Mouse (Mus musculus): ENCODE measurements around the gene Aire.
A peak's percentile ranks its signal among the peaks of the same experiment; 100 is the strongest.

Aire gene

DNA sequence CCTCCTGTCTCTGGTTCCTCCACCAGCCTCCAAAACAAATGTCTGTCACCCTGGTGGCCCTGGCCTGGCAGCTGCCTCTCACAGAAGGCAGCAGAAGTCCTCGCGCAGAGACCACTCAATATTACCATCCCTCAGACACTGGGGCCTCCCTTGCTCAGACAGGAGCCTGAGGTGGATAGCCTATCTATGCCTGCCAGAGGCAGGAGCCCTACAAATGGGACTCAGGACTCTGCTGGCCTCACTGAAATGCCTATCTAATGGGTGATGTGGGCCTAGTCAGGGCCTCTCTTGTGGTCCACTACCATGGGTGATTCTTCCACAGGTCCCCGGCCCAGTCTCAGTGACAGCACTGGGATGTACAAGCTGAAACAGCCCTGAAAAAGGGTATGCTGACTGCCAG, 35.2 kb downstream of the Aire start:
- no peak for DNase-seq (ENCODE audit: low spot score)

DNA sequence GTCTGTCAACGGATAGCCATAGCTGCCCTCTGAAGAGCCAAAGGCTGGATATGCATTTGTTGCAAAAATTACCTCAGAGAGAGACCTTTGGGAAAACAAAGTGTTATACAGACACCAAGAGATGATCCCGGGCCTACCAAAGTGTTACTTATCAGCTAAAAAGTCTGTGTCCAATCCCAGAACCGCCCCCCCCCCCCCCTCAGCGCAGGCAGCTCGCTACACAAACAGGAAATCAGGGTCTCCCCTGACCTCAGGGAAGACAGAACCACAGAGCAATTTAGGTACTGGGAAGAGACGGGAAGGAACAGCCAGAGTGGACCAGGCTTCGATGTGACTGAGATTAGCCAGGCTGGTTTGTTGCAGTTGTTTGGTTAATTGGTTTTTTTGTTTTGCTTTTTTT, 36.2 kb downstream of the Aire start:
- DNase-seq (ENCODE audit: low spot score), result no peak

DNA sequence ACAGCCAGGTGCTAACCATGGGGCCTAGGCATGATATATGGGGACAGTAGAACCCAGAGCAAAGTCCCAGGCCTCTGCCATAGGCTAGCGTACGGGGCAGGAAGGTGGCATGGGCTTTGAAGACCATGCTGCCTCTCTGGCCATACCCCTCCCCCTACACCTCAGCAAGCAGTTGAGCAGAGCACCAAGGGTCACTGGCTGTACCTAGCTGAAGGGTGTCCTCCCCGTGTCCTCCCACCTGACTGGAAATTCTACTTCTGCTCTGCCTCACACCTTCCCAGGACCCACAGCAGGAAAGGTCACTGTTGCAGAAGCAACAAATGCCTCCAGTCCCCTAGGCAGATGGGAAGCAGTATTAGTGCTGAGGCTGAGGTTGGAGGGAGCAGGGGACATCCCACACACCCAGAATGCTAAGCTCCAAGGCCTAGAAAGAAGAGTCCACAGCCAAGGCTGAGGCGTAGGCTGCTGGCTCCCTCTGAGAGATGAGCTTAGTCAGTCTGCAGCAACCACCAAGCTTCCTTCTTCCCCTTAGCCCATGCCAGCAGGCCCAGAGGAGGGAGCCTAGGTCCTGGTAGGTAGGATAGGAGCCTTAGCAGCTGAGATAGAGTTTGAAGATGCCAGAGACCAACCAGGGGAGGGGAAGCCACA, 37.5 kb downstream of the Aire start:
- DNase-seq (ENCODE audit: low spot score), result no peak

DNA sequence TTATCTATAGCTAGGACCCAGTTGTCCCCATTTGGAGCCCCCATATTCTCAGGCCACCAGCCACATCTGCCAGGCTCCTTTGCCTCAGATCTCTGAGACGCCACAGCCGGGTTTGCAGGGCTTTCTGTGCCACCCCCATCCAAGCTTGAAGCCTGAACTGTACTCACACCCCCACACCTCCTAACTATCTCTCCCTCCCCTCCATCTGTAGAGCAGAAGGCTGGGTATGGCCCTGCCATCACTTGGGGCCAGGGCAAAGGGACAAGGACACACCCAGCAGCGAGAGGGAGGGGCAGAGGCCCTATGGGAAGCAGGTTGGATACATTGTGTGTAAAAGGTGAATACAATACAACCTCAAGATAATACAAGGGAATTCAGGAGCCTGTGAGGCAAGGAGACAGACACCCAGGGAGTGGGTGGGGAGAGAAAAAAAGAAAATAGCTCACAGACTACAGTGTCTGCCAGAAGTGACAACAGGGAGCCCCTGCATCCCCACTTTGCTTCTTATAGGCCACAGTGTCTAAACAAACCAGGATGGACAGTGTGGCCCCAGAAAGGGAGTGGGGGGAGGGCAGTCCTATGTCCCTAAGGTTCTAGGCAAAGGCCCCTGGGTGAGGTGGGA, 38.8 kb downstream of the Aire start:
- no peak for DNase-seq (ENCODE audit: low spot score)

DNA sequence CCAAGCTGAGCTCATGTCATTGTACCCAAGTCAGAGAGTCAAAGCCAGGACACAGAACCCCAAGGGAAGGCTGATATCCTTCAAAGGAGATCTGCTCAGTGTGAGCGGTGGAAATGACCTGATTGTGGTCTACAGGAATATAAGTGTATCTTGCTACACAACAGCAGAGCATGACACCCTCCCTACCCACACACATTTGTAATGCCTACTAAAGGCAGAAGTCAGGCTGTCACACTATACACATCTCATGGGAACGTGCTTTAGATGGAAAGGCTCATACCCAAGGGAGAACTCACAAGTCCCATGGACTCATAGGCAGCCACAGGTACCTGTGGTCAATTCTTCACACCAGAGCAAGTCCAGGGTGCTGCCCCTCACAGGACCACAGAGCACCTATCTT, 41.1 kb downstream of the Aire start:
- no peak for DNase-seq (ENCODE audit: low spot score)

DNA sequence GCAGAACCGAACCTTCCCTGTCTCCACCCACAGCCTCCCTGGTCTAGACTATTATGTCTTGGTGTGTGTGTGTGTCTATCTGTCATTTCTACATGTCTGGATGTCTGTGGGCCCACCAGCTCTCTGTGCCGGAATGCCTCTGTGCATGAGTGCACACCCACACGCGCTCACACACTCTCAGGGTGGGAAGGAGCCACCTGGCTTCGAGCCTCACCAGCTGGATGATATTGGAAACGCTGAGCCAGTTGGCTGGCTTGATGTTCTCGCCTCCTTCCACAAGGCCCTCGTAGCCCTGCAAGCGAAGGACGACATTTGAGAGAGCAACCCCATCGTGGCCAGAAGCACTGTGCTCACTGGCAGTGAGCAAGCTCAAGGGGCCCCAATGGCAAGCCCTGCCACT, 41.6 kb downstream of the Aire start:
- no peak for DNase-seq (ENCODE audit: low spot score)

DNA sequence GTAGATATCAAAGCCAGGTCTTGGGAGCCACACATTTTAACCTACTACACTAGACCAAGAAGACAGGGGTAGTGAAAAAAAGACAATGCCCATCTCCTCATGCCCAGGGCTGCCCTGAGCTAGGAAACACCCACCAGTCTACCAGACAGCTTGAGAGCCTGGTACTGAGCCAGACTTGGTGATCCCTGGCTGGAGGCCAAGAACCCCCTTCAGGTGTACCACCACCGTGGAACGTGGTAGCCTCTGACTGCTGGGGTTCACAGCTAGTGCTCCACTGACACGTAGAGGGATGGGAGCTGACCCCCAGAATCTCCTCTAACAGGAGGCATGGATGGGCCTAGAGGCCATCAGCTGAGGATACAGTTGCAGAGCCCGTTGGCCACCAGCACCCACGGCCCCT, 43.2 kb downstream of the Aire start:
- no peak for DNase-seq (ENCODE audit: low spot score)

DNA sequence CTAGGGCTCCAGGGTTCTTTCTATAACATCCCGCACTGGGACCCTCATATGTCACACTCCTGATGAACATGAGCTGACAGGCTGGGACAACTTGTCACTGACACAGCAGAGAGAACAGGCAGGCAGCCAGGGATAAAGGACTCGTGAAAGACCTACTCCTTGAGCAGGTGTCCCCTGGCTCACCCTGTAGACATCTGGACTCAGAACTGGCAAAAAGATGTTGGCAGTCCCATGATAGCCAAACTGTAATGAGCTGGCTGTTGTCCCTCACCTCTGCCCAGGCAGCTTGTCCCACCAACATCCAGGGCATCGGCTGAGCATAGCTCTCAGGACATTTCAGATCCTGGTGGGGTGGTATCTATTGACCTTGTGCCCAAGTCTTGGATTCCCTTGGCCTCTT, 47.8 kb downstream of the Aire start:
- no peak for DNase-seq (ENCODE audit: low spot score)

DNA sequence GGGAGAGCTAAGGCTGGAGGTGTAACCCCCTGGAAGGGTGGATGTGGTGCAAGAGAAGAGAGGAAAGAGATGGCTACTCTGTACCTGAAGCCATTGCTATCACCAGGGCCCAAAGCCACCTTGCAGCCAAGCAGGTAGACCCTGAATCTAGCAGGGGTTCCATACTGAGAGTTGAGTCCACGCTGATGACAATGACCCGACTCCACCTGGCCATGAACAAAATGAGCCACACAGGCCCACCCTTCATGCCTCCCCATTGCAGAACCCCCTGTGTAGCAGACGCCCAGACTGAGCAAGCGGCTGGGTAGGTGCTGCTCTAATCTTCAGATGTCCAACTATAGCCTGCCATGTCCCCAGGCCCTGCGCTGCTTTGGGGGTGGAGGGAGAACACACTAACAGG, 57.6 kb downstream of the Aire start:
- no peak for DNase-seq (ENCODE audit: low spot score)

DNA sequence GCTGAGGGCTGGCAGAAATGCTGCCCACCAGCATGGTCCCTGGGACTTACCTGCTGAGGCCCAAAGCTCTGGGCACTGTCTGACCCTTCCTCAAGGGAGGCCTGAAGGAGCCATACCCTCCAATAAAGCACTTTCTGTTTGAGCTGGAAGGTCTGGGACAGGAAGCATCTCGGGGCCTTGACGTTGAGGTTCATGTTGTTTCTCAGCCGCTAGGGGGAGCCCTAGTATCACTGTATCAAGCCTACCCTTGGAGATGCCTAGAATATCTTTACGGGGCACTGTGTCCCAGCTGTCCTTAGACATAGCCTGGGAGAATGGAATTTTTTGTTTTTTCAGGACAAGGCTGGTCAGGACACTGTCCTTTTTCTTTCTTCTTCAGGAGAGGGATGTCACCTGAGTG, 58.8 kb downstream of the Aire start:
- peak; percentile 59 for DNase-seq (ENCODE audit: low spot score)

Data from yolk sac, embryonic 10.5 days (tissue).